Comparison of ENCODE assay signal across 14 mouse cellular contexts in the genomic region with DNA sequence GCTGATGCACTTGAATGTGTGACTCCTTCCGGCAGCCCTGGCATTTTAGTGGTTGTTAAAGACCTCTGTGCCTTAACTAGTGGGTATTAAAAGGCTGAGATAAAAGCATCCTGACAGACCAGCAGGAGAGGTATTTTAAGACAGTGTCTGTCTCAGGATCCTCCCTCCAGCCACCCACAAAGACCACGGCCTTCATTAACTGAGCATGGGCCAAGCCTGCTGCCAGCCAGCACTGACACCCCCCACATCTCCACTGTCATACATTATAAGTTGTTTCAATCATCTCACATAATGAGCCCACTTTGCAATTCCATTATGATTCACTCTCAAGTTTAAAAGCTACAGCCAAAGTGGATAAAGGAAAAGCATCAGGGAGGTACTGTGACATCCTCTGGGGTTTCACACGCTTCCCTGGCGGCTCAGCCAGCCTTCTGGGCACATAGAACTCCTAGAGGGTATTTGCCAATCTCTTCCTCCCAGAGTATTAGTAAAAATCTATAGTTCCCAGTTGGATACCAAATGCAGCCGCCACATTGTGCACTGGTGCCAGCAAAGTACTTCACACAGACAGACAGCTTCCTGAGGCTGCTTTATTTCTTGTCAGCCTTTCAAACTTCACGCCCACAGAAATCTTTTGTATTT.
DNase-seq lines count a peak whose midpoint lies in the region; ATAC-seq and TF ChIP-seq lines count a peak whose summit lies in the region.
"Had no signal": no experiment of that assay in that cellular context is flagged by ENCODE, and none has a peak within 500 bp of the region (broad histone marks: within the 10 kb centered on the region; RNA-seq: fewer than 3 reads in every experiment).

No protein-coding gene starts in this region.

- WGBS in heart, postnatal 0 days = 75% methylated on average over 6 of the region's 6 CpGs
- 33% methylated on average over 6 of the region's 6 CpGs for WGBS in neural tube, embryonic 14.5 days
- WGBS in neural tube, embryonic 15.5 days = 35% methylated on average over 6 of the region's 6 CpGs
- WGBS in hindbrain, embryonic 15.5 days = 38% methylated on average over 6 of the region's 6 CpGs

- no peak overlapping the region for H3K4me3 ChIP-seq in heart, postnatal 0 days (ENCODE audit: low read depth, low read length)
- no peak overlapping the region for H3K4me3 ChIP-seq in neural tube, embryonic 14.5 days (ENCODE audit: low read depth, low read length)
- no peak overlapping the region for H3K4me3 ChIP-seq in neural tube, embryonic 15.5 days (replicated peaks)
- H3K4me3 ChIP-seq in hindbrain, embryonic 15.5 days = no peak overlapping the region
- H3K4me3 ChIP-seq: embryonic facial prominence, embryonic 12.5 days; limb, embryonic 15.5 days had no signal

- no peaks in the 10 kb centered on the region for H3K36me3 ChIP-seq in heart, postnatal 0 days (replicated peaks; ENCODE audit: control insufficient read depth, insufficient read depth, low read length)
- no peaks in the 10 kb centered on the region for H3K36me3 ChIP-seq in neural tube, embryonic 14.5 days (ENCODE audit: control insufficient read depth, insufficient read depth, low read length)
- no peaks in the 10 kb centered on the region for H3K36me3 ChIP-seq in neural tube, embryonic 15.5 days
- no peaks in the 10 kb centered on the region for H3K36me3 ChIP-seq in hindbrain, embryonic 15.5 days
- H3K36me3 ChIP-seq: embryonic facial prominence, embryonic 12.5 days; G1E; limb, embryonic 15.5 days had no signal

- intact Hi-C loops in heart, postnatal 14 days (cut with DNase I) = no loop called here

- DNase-seq in heart, postnatal 0 days (ENCODE audit: low spot score) = peak; percentile 5
- no peak for DNase-seq in heart, postnatal 14 days
- DNase-seq in retina, postnatal 1 day = peak; percentile 48
- DNase-seq in thymus, postnatal 14 days = no peak
- DNase-seq: gastrocnemius, postnatal 14 days; kidney, adult 11 months; liver, postnatal 0 days; lung, postnatal 4 days had no signal

- H3K27me3 ChIP-seq in heart, postnatal 0 days (ENCODE audit: control insufficient read depth, insufficient read depth, low read length) = peaks cover 11% of the 10 kb centered on the region
- H3K27me3 ChIP-seq in neural tube, embryonic 14.5 days (ENCODE audit: control insufficient read depth, insufficient read depth, low read length) = no peaks in the 10 kb centered on the region
- H3K27me3 ChIP-seq in neural tube, embryonic 15.5 days (replicated peaks) = no peaks in the 10 kb centered on the region
- no peaks in the 10 kb centered on the region for H3K27me3 ChIP-seq in hindbrain, embryonic 15.5 days
- H3K27me3 ChIP-seq: limb, embryonic 15.5 days had no signal

- no peaks in the 10 kb centered on the region for H3K9me3 ChIP-seq in heart, postnatal 0 days (replicated peaks; ENCODE audit: control insufficient read depth, low read length)
- no peaks in the 10 kb centered on the region for H3K9me3 ChIP-seq in neural tube, embryonic 14.5 days (ENCODE audit: control insufficient read depth, low read length)
- H3K9me3 ChIP-seq in neural tube, embryonic 15.5 days (replicated peaks) = no peaks in the 10 kb centered on the region
- H3K9me3 ChIP-seq in hindbrain, embryonic 15.5 days = no peaks in the 10 kb centered on the region
- H3K9me3 ChIP-seq: embryonic facial prominence, embryonic 12.5 days; G1E; limb, embryonic 15.5 days had no signal

- H3K27ac ChIP-seq in heart, postnatal 0 days (ENCODE audit: low read depth) = no peak overlapping the region
- 0 out of 2 replicates have a peak overlapping the region, but pooled peaks have one; percentile 22 for H3K27ac ChIP-seq in neural tube, embryonic 14.5 days (ENCODE audit: low read depth, low read length)
- H3K27ac ChIP-seq in neural tube, embryonic 15.5 days (replicated peaks) = no peak overlapping the region
- H3K27ac ChIP-seq in hindbrain, embryonic 15.5 days (replicated peaks) = no peak overlapping the region; the same call in none of the 2 replicates
- H3K27ac ChIP-seq: embryonic facial prominence, embryonic 12.5 days; limb, embryonic 15.5 days had no signal

- no peak overlapping the region for H3K4me2 ChIP-seq in heart, postnatal 0 days (ENCODE audit: low read depth, low read length)
- no peak overlapping the region for H3K4me2 ChIP-seq in neural tube, embryonic 14.5 days (ENCODE audit: low read depth, low read length)
- H3K4me2 ChIP-seq in neural tube, embryonic 15.5 days = no peak overlapping the region
- no peak overlapping the region for H3K4me2 ChIP-seq in hindbrain, embryonic 15.5 days
- H3K4me2 ChIP-seq: embryonic facial prominence, embryonic 12.5 days; limb, embryonic 15.5 days had no signal

- no peak overlapping the region for H3K9ac ChIP-seq in heart, postnatal 0 days (replicated peaks; ENCODE audit: low read depth, low read length)
- no peak overlapping the region for H3K9ac ChIP-seq in neural tube, embryonic 14.5 days (replicated peaks; ENCODE audit: low read depth, low read length)
- no peak overlapping the region for H3K9ac ChIP-seq in neural tube, embryonic 15.5 days (replicated peaks)
- no peak overlapping the region for H3K9ac ChIP-seq in hindbrain, embryonic 15.5 days
- H3K9ac ChIP-seq: embryonic facial prominence, embryonic 12.5 days; limb, embryonic 15.5 days; liver, postnatal 0 days had no signal

- peaks cover 11% of the 10 kb centered on the region for H3K4me1 ChIP-seq in heart, postnatal 0 days (ENCODE audit: control insufficient read depth, insufficient read depth)
- H3K4me1 ChIP-seq in neural tube, embryonic 14.5 days (ENCODE audit: control insufficient read depth, insufficient read depth, low read length) = peaks cover 5% of the 10 kb centered on the region; the same call in 1 of the 2 replicates
- peaks cover 13% of the 10 kb centered on the region for H3K4me1 ChIP-seq in neural tube, embryonic 15.5 days
- peaks cover 16% of the 10 kb centered on the region; the same call in 1 of the 2 replicates for H3K4me1 ChIP-seq in hindbrain, embryonic 15.5 days (replicated peaks)
- H3K4me1 ChIP-seq: embryonic facial prominence, embryonic 12.5 days had no signal

- TF ChIP-seq EP300 in heart, postnatal 0 days (IDR thresholded peaks at IDR 0.05; ENCODE audit: low read depth) = no peak

- TF ChIP-seq CTCF in heart, postnatal 0 days (IDR thresholded peaks at IDR 0.05; ENCODE audit: low read depth) = no peak

- no peak for ATAC-seq in heart, postnatal 0 days (ENCODE audit: insufficient read depth, low read depth)
- peak; percentile 65; the same call in 1 of the 2 replicates for ATAC-seq in neural tube, embryonic 14.5 days (ENCODE audit: low read depth)
- no peak; the same call in 1 of the 2 replicates for ATAC-seq in neural tube, embryonic 15.5 days (ENCODE audit: low FRiP score)
- peak; percentile 49; the same call in 1 of the 2 replicates for ATAC-seq in hindbrain, embryonic 15.5 days (ENCODE audit: low FRiP score, low read depth)
- ATAC-seq: liver, postnatal 0 days had no signal

Comparison
In these comparisons a context has a peak if more than half of its experiments do, and no peak if none do; other contexts are left out.
1. ATAC-seq: peak in neural tube, embryonic 14.5 days (single experiment) and hindbrain, embryonic 15.5 days (single experiment); none in heart, postnatal 0 days (single experiment) and neural tube, embryonic 15.5 days (single experiment).
2. DNase-seq: peak in heart, postnatal 0 days (single experiment) and retina, postnatal 1 day (single experiment); none in heart, postnatal 14 days (0 of 2) and thymus, postnatal 14 days (single experiment).